In genomic region chr13:104863127-104863979, GRCm38 (mm10) we compare ENCODE assay signal across 8 mouse cellular contexts. TPM values are rescaled to one million over a fixed set of nuclear protein-coding genes. Genes with fewer than 3 reads are reported as not detected.
DNase-seq lines count a peak whose midpoint lies in the region; ATAC-seq and TF ChIP-seq lines count a peak whose summit lies in the region.

Gene Shisal2b (minus strand): TSS chr13:104863893.

- H3K4me2 ChIP-seq in embryonic facial prominence, embryonic 11.5 days (ENCODE audit: low read depth, low read length) = peak within 1 kb of the TSS; percentile 88
- peak within 1 kb of the TSS; percentile 80 for H3K4me2 ChIP-seq in limb, embryonic 13.5 days (replicated peaks)
- H3K4me2 ChIP-seq in midbrain, postnatal 0 days (ENCODE audit: low read depth, low read length, poor library complexity, severe bottlenecking) = peak within 1 kb of the TSS; percentile 95

- intact Hi-C loops in heart, postnatal 36 days (cut with DNase I) = no loop called here

- no peak within 1 kb of the TSS for H3K27ac ChIP-seq in embryonic facial prominence, embryonic 11.5 days (replicated peaks; ENCODE audit: low read depth, low read length)
- H3K27ac ChIP-seq in limb, embryonic 13.5 days = no peak within 1 kb of the TSS
- no peak within 1 kb of the TSS for H3K27ac ChIP-seq in midbrain, postnatal 0 days (ENCODE audit: low read depth, low read length)
- H3K27ac ChIP-seq in testis, adult 2 months (ENCODE audit: control insufficient read depth, insufficient read depth, low read depth, low read length) = no peak within 1 kb of the TSS

- DNase-seq in heart, adult 11 months = peak; percentile 82
- no peak for DNase-seq in heart, adult 9 months (ENCODE audit: low spot score in 2 of 2)
- peak; percentile 59 for DNase-seq in adrenal gland, postnatal 14 days
- peak; percentile 72 for DNase-seq in embryonic facial prominence, embryonic 11.5 days (ENCODE audit: low spot score)
- DNase-seq in heart, postnatal 36 days = peak; percentile 6 to 10
- DNase-seq in midbrain, postnatal 0 days (ENCODE audit: low spot score) = peak; percentile 59

- H3K4me3 ChIP-seq in embryonic facial prominence, embryonic 11.5 days (ENCODE audit: low read depth, low read length) = peak within 1 kb of the TSS; percentile 38
- peak within 1 kb of the TSS; percentile 49 for H3K4me3 ChIP-seq in limb, embryonic 13.5 days
- H3K4me3 ChIP-seq in midbrain, postnatal 0 days (ENCODE audit: low read depth, low read length) = peak within 1 kb of the TSS; percentile 56
- peak within 1 kb of the TSS; percentile 37; the same call in 1 of the 2 replicates for H3K4me3 ChIP-seq in testis, adult 2 months (ENCODE audit: control insufficient read depth, low read depth, low read length)

- H3K9ac ChIP-seq in embryonic facial prominence, embryonic 11.5 days (replicated peaks; ENCODE audit: low read length) = peak within 1 kb of the TSS; percentile 68
- H3K9ac ChIP-seq in limb, embryonic 13.5 days = peak within 1 kb of the TSS; percentile 67
- H3K9ac ChIP-seq in midbrain, postnatal 0 days (replicated peaks; ENCODE audit: low read length, poor library complexity, severe bottlenecking) = peak within 1 kb of the TSS; percentile 57

- TF ChIP-seq CTCF in midbrain, postnatal 0 days (IDR thresholded peaks at IDR 0.05) = no peak
- no peak for TF ChIP-seq CTCF in testis, adult 2 months (IDR thresholded peaks at IDR 0.05; ENCODE audit: control insufficient read depth, insufficient read depth, insufficient replicate concordance, low read depth, low read length)

- 3% methylated on average over 38 of the region's 38 CpGs for WGBS in embryonic facial prominence, embryonic 11.5 days
- 4% methylated on average over 38 of the region's 38 CpGs for WGBS in limb, embryonic 13.5 days
- 3% methylated on average over 38 of the region's 38 CpGs for WGBS in midbrain, postnatal 0 days

- H3K36me3 ChIP-seq in embryonic facial prominence, embryonic 11.5 days (replicated peaks; ENCODE audit: control insufficient read depth, insufficient read depth, low read depth, low read length) = no peaks in the 10 kb centered on the region
- no peaks in the 10 kb centered on the region for H3K36me3 ChIP-seq in limb, embryonic 13.5 days
- H3K36me3 ChIP-seq in midbrain, postnatal 0 days (ENCODE audit: insufficient read depth, low read length) = no peaks in the 10 kb centered on the region
- no peaks in the 10 kb centered on the region for H3K36me3 ChIP-seq in testis, adult 2 months (ENCODE audit: control insufficient read depth, insufficient read depth, low read length)

- no peak for TF ChIP-seq POLR2A in testis, adult 2 months (IDR thresholded peaks at IDR 0.05; ENCODE audit: control insufficient read depth, low read depth, low read length)

- peak; percentile 79 for ATAC-seq in embryonic facial prominence, embryonic 11.5 days (replicated peaks; ENCODE audit: insufficient number of reproducible peaks, low FRiP score, low TSS enrichment, low read depth)
- peak; percentile 83 for ATAC-seq in limb, embryonic 13.5 days (ENCODE audit: low FRiP score, low read depth)
- ATAC-seq in midbrain, postnatal 0 days (ENCODE audit: low FRiP score) = peak; percentile 77

- H3K9me3 ChIP-seq in embryonic facial prominence, embryonic 11.5 days (replicated peaks; ENCODE audit: control insufficient read depth, low read length) = no peaks in the 10 kb centered on the region
- H3K9me3 ChIP-seq in limb, embryonic 13.5 days = no peaks in the 10 kb centered on the region
- H3K9me3 ChIP-seq in midbrain, postnatal 0 days (ENCODE audit: low read length) = no peaks in the 10 kb centered on the region

- H3K27me3 ChIP-seq in embryonic facial prominence, embryonic 11.5 days (ENCODE audit: control insufficient read depth, insufficient read depth, low read length) = no peaks in the 10 kb centered on the region; the same call in none of the 2 replicates
- H3K27me3 ChIP-seq in limb, embryonic 13.5 days = peaks cover 47% of the 10 kb centered on the region
- no peaks in the 10 kb centered on the region for H3K27me3 ChIP-seq in midbrain, postnatal 0 days (ENCODE audit: insufficient read depth, low read length)
- H3K27me3 ChIP-seq in testis, adult 2 months (ENCODE audit: control insufficient read depth, insufficient read depth, low read length) = no peaks in the 10 kb centered on the region

- no peaks in the 10 kb centered on the region for H3K4me1 ChIP-seq in embryonic facial prominence, embryonic 11.5 days (ENCODE audit: control insufficient read depth, insufficient read depth, low read length)
- peaks cover 4% of the 10 kb centered on the region; the same call in 1 of the 2 replicates for H3K4me1 ChIP-seq in limb, embryonic 13.5 days
- H3K4me1 ChIP-seq in midbrain, postnatal 0 days (ENCODE audit: insufficient read depth, low read length) = no peaks in the 10 kb centered on the region
- H3K4me1 ChIP-seq in testis, adult 2 months (ENCODE audit: control insufficient read depth, insufficient read depth, low read length) = peaks cover 2% of the 10 kb centered on the region

RNA-seq across cellular contexts. Expression of gene Shisal2b, which starts in this region (rescaled TPM):
- not detected in 2 replicates for total RNA-seq in adrenal gland, postnatal 14 days (2021)
- 0.35 and 0.47 TPM in 2 replicates for polyA plus RNA-seq in embryonic facial prominence, embryonic 11.5 days (2014; fragmentation: Nextera tagmentation; extraction: Ambion mirVana)
- total RNA-seq in heart, postnatal 36 days (2021) = not detected
- polyA plus RNA-seq in limb, embryonic 13.5 days (2015; fragmentation: Nextera tagmentation; extraction: Ambion mirVana) = 0.41 and 0.69 TPM in 2 replicates
- total RNA-seq in midbrain, postnatal 0 days (2014; rRNA removed) = 0.82 and 0.94 TPM in 2 replicates
- polyA plus RNA-seq in midbrain, postnatal 0 days (2015; fragmentation: Nextera tagmentation; extraction: Ambion mirVana) = 3.5 and 4.0 TPM in 2 replicates
- not detected in 2 replicates for polyA plus RNA-seq in testis, adult 2 months (2012; rRNA removed)

Comparison
In these comparisons a context has a peak if more than half of its experiments do, and no peak if none do; other contexts are left out.
1. DNase-seq: peak in heart, adult 11 months (single experiment) and midbrain, postnatal 0 days (single experiment); none in heart, adult 9 months (0 of 2).
2. Peak in DNase-seq in adrenal gland, postnatal 14 days; RNA of the gene not detected or under 1 TPM.
3. Peak in DNase-seq, ATAC-seq, H3K4me3 ChIP-seq, H3K9ac ChIP-seq and H3K4me2 ChIP-seq in embryonic facial prominence, embryonic 11.5 days; RNA of the gene not detected or under 1 TPM.
4. Peak in DNase-seq in heart, postnatal 36 days; RNA of the gene not detected or under 1 TPM.
5. Peak in ATAC-seq, H3K4me3 ChIP-seq, H3K9ac ChIP-seq and H3K4me2 ChIP-seq in limb, embryonic 13.5 days; RNA of the gene not detected or under 1 TPM.
6. Peak in every context shown above with its lines, with median percentiles within 50 percentile points of each other: ATAC-seq, H3K4me2 ChIP-seq, H3K4me3 ChIP-seq and H3K9ac ChIP-seq.